Mouse (Mus musculus) heart, embryonic 14.5 days (tissue): ENCODE data around the gene Srebf1. TPM values are rescaled to one million over a fixed set of nuclear protein-coding genes. Genes with fewer than 3 reads are reported as not detected.

Experiments used
- ATAC-seq: fragments of 200-750 bp; cut with Nextera tagmentation; 2 replicates; pipeline ENCODE4 v1.8.0; 2017; ENCODE audit warnings: low read depth, moderate TSS enrichment; ENCODE audit not compliant: insufficient number of reproducible peaks, insufficient read depth, low FRiP score
- H3K27ac ChIP-seq, 2 experiments: fragments of 200-500 bp in 1 of 2; fragments of 300-500 bp in 1 of 2; sonication (generic) in 1 of 2; replicated peaks in 1 of 2; 2 replicates each; pipeline ENCODE4 v1.5.1; 2012 to 2014; ENCODE audit warnings: low read depth in 2 of 2, low read length in 2 of 2, control low read depth in 1 of 2, mild to moderate bottlenecking in 1 of 2, mixed read lengths in 1 of 2; ENCODE audit not compliant: control insufficient read depth in 1 of 2, insufficient read depth in 1 of 2
- H3K27me3 ChIP-seq: fragments of 300-500 bp; sonication (generic); 2 replicates; pipeline ENCODE4 v1.6.1; 2014; ENCODE audit warnings: mild to moderate bottlenecking, low read length, control low read depth; ENCODE audit not compliant: control insufficient read depth, insufficient read depth
- H3K36me3 ChIP-seq: fragments of 300-500 bp; sonication (generic); 2 replicates; pipeline ENCODE4 v1.6.1; 2014; ENCODE audit warnings: mild to moderate bottlenecking, control low read depth, low read length, mixed read lengths; ENCODE audit not compliant: control insufficient read depth, insufficient read depth
- H3K4me1 ChIP-seq, 2 experiments: fragments of 200-500 bp in 1 of 2; fragments of 300-500 bp in 1 of 2; sonication (generic) in 1 of 2; 2 replicates each; pipeline ENCODE4 v1.6.1; 2012 to 2014; ENCODE audit warnings: low read length in 2 of 2, control low read depth in 1 of 2, mixed read lengths in 1 of 2; ENCODE audit not compliant: control insufficient read depth in 2 of 2, insufficient read depth in 2 of 2
- H3K4me2 ChIP-seq: fragments of 300-500 bp; sonication (generic); 2 replicates; pipeline ENCODE4 v1.6.1; 2014; ENCODE audit warnings: mild to moderate bottlenecking, low read length
- H3K4me3 ChIP-seq, 2 experiments: fragments of 200-500 bp in 1 of 2; fragments of 300-500 bp in 1 of 2; sonication (generic) in 1 of 2; 2 replicates each; pipeline ENCODE4 v1.5.1; 2012 to 2014; ENCODE audit warnings: low read length in 2 of 2, mild to moderate bottlenecking in 2 of 2, control low read depth in 1 of 2, low read depth in 1 of 2, moderate library complexity in 1 of 2; ENCODE audit not compliant: control insufficient read depth in 1 of 2, insufficient read depth in 1 of 2
- H3K9ac ChIP-seq: fragments of 300-500 bp; sonication (generic); 2 replicates; pipeline ENCODE4 v1.6.1; 2014; ENCODE audit warnings: mild to moderate bottlenecking, low read length
- H3K9me3 ChIP-seq: fragments of 300-500 bp; sonication (generic); 2 replicates; pipeline ENCODE4 v1.6.1; 2016; ENCODE audit warnings: low read length, control low read depth; ENCODE audit not compliant: control insufficient read depth
- WGBS: fragments of 180-500 bp; shearing (Covaris S2); extraction: QIAGEN DNeasy Blood & Tissue Kit; methylation state at CpG from one replicate; pipeline ENCODE4 v1.1.7; 2014; 5-methylcytosine and 5-hydroxymethylcytosine counted together
- polyA plus RNA-seq: library from polyadenylated mRNA; unstranded; fragments of >200 nt; fragmentation: Nextera tagmentation; extraction: Ambion mirVana; gene quantifications from 2 replicates; pipeline ENCODE4 v1.2.1, GENCODE M21; 2014

Gene Srebf1
- polyA plus RNA-seq, 1 experiment from 2014 or later, result 37.9 TPM

DNA sequence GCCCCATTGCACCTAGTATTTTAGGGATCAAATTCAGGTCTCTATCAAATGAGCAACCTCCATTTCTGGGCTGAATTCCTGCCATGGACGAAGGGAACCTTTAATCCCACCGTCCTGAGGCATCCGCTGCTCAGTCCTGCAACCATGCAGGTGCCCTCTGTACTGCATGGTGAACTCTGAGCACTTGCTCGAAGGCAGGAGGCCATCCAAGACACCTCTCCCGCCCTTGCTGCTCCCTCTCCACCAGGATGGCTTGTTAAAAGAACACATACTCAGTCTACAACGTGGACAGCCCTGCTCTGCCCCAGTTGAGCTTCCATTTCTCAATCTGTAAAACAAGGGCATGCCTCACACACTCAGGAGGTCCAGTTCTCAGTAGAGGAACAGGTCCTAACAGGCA lies 14.2 kb downstream of the Srebf1 start:
- ATAC-seq, result no peak
- H3K27ac ChIP-seq, result peak overlapping the region; percentile 3 to 92; a peak in 3 of 4 replicates
- H3K27me3 ChIP-seq, result no peaks in the 10 kb centered on the region
- H3K9ac ChIP-seq, result peak overlapping the region; percentile 75
- peaks cover 43 to 74% of the 10 kb centered on the region in 2 experiments for H3K4me1 ChIP-seq
- H3K4me3 ChIP-seq, result peak overlapping the region in 1 of 2 experiments; percentile 49; a peak in 1 of 4 replicates
- peak overlapping the region; percentile 97 for H3K4me2 ChIP-seq
- peaks cover 42% of the 10 kb centered on the region for H3K36me3 ChIP-seq
- 70% methylated on average over 6 of the region's 6 CpGs for WGBS
- no peaks in the 10 kb centered on the region for H3K9me3 ChIP-seq

GRCm38 (mm10) chr11:60206207-60206606 lies 16.2 kb downstream of the Srebf1 start:
- no peak overlapping the region for H3K4me2 ChIP-seq
- no peak overlapping the region for H3K27ac ChIP-seq
- no peaks in the 10 kb centered on the region for H3K27me3 ChIP-seq
- 65% methylated on average over 5 of the region's 5 CpGs for WGBS
- peak overlapping the region; percentile 25; the same call in 1 of the 2 replicates for H3K9ac ChIP-seq
- no peaks in the 10 kb centered on the region for H3K9me3 ChIP-seq
- H3K4me1 ChIP-seq, result peaks cover 38 to 56% of the 10 kb centered on the region in 2 experiments
- ATAC-seq, result no peak
- H3K4me3 ChIP-seq, result no peak overlapping the region
- peaks cover 62% of the 10 kb centered on the region for H3K36me3 ChIP-seq

DNA sequence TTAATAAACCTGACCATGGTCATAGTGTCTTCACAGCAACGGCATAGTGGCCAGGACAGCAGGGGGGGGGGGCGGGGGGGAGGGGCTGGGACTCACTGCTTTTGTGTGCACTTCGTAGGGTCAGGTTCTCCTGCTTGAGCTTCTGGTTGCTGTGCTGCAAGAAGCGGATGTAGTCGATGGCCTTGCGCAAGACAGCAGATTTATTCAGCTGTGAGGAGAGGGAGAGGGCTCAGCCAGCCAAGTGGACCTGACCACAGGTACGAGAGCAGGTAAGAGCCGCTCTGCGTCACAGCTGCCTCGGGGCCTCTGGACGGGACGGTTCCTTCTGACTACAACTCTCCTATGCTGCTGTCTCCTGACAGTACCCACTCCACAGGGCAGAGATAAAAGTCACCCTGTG lies 17.4 kb downstream of the Srebf1 start:
- Histone ChIP-seq H3K4me1 (peaks cover 29 to 49% of the 10 kb centered on the region in 2 experiments), H3K4me2 (no peak overlapping the region), H3K36me3 (peaks cover 73% of the 10 kb centered on the region), H3K27ac (no peak overlapping the region), H3K9ac (no peak overlapping the region), H3K9me3 (no peaks in the 10 kb centered on the region), H3K27me3 (no peaks in the 10 kb centered on the region), H3K4me3 (no peak overlapping the region)
- WGBS, result 86% methylated on average over 12 of the region's 12 CpGs
- no peak for ATAC-seq

GRCm38 (mm10) chr11:60202710-60203638 lies 19.4 kb downstream of the Srebf1 start:
- Histone ChIP-seq H3K9ac (no peak overlapping the region), H3K27me3 (no peaks in the 10 kb centered on the region), H3K9me3 (no peaks in the 10 kb centered on the region), H3K27ac (no peak overlapping the region), H3K36me3 (peaks cover 91% of the 10 kb centered on the region), H3K4me1 (peaks cover 9 to 32% of the 10 kb centered on the region in 2 experiments), H3K4me3 (no peak overlapping the region), H3K4me2 (no peak overlapping the region)
- 94% methylated on average over 26 of the region's 26 CpGs for WGBS
- no peak for ATAC-seq

DNA sequence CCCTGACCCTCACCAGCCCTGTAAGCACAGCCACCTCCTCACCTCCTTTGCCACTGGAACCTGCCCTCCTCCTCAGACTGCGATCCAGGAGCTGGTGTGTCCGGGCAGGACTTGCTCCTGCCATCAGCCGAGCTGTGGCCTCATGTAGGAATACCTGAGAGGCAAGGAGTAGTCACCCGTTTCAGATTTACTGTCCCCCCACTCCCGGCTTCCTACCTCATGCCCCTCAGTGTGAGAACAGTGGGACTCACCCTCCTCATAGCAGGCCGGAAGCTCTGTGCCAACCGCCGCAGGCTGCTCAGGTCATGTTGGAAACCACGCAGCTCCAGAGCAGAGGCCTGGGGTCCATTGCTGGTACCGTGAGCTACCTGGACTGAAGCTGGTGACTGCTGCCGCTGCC lies 22.0 kb downstream of the Srebf1 start:
- no peaks in the 10 kb centered on the region for H3K9me3 ChIP-seq
- no peak overlapping the region for H3K4me2 ChIP-seq
- no peaks in the 10 kb centered on the region for H3K27me3 ChIP-seq
- peak overlapping the region in 1 of 2 experiments; percentile 24; a peak in 1 of 4 replicates for H3K27ac ChIP-seq
- peaks cover 3 to 13% of the 10 kb centered on the region in 2 experiments; a peak in 3 of 4 replicates for H3K4me1 ChIP-seq
- H3K36me3 ChIP-seq, result peaks cover 94% of the 10 kb centered on the region
- WGBS, result 86% methylated on average over 11 of the region's 11 CpGs
- H3K4me3 ChIP-seq, result no peak overlapping the region
- H3K9ac ChIP-seq, result no peak overlapping the region
- no peak for ATAC-seq

DNA sequence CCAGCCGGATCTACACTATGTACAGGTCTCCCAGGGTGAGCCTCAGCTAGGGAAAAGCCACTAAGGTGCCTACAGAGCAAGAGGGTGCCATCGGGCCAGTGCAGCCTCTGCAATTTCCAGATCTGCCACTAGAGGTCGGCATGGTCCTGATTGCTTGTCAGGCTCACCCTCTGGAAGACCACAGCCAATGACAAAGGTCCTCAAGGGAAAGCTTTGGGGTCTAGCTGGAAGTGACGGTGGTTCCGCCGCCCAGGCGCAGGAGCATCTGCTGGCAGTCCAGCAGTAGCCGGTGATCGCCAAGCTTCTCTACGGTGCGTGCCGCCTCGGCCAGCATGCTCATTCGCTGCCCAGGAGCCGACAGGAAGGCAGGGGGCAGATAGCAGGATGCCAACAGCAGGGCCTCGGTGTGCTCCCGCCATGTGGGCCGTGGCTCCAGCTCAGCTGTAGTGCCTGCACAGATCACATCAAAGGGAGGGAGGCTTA lies 22.6 kb downstream of the Srebf1 start:
- no peak overlapping the region for H3K4me2 ChIP-seq
- H3K9ac ChIP-seq, result no peak overlapping the region; the same call in 1 of the 2 replicates
- peaks cover 4% of the 10 kb centered on the region; the same call in 1 of the 2 replicates for H3K9me3 ChIP-seq
- 17% methylated on average over 18 of the region's 18 CpGs for WGBS
- no peaks in the 10 kb centered on the region for H3K27me3 ChIP-seq
- no peak overlapping the region for H3K4me3 ChIP-seq
- H3K4me1 ChIP-seq, result peaks cover 0 to 9% of the 10 kb centered on the region in 2 experiments; a peak in 2 of 4 replicates
- peak overlapping the region in 1 of 2 experiments; percentile 24; a peak in 2 of 4 replicates for H3K27ac ChIP-seq
- ATAC-seq, result peak; percentile 41; the same call in 1 of the 2 replicates
- H3K36me3 ChIP-seq, result peaks cover 94% of the 10 kb centered on the region

DNA sequence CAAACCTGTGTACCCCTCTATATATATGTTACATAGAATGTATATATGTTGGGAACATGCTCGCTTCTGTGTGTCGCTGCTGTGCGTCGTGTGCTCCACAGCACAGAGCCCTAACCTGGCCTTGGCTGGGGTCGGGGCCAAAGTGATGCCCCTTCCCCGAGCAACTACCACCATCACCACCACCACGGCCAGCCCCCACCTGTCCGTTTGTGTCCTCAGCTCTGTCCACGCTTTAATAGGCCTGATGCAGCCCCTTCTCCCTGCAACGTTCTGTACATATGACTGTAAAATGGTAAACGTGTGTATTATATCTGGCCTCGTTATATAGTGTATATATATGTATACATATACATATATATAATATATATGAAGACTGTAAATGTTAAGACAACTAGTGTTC lies 23.7 kb downstream of the Srebf1 start:
- no peak for ATAC-seq
- 89% methylated on average over 12 of the region's 12 CpGs for WGBS
- no peaks in the 10 kb centered on the region for H3K27me3 ChIP-seq

More for the DNA sequence above, 23.7 kb downstream of the Srebf1 start:
- peaks cover 0 to 9% of the 10 kb centered on the region in 2 experiments; a peak in 2 of 4 replicates for H3K4me1 ChIP-seq
- H3K4me3 ChIP-seq, result no peak overlapping the region
- H3K36me3 ChIP-seq, result peaks cover 94% of the 10 kb centered on the region
- H3K9me3 ChIP-seq, result peaks cover 7% of the 10 kb centered on the region; the same call in 1 of the 2 replicates
- H3K9ac ChIP-seq, result no peak overlapping the region
- no peak overlapping the region for H3K27ac ChIP-seq
- H3K4me2 ChIP-seq, result no peak overlapping the region
